Mouse (Mus musculus) activated CD4-positive, CD25-positive, alpha-beta regulatory T cell, adult 4 months (primary cell): ENCODE results near the gene Rnf32. TPM values are rescaled to one million over a fixed set of nuclear protein-coding genes. Genes with fewer than 3 reads are reported as not detected.

ENCODE experiments used
- ATAC-seq: one replicate; pipeline ENCODE4 v1.8.0; 2017
- polyA plus RNA-seq, 2 experiments: library from polyadenylated mRNA; unstranded; fragments of 100-300 nt; shearing (Covaris generic); gene quantifications; one replicate each; pipeline ENCODE4 v1.2.1; 2017

Rnf32 gene
- polyA plus RNA-seq, 2 experiments from 2014 or later, result 0.50 to 0.94 TPM

GRCm38 (mm10) chr5:29274746-29275145 is 79.0 kb downstream of the Rnf32 start:
- no peak for ATAC-seq

Other genes starting within 250 kb of the Rnf32 start
- gene Lmbr1, start 182.4 kb downstream of the Rnf32 start, polyA plus RNA-seq, result 1 to 10 TPM in 1 of 2 experiments, under 1 TPM in 1; 0.78 to 1.1 TPM
- gene Nom1, start 238.7 kb downstream of the Rnf32 start, polyA plus RNA-seq, result 10 to 100 TPM in 1 of 2 experiments, 1 to 10 TPM in 1; 9.2 to 11.9 TPM